Mouse (Mus musculus) heart, embryonic 16.5 days (tissue): ENCODE measurements at regions not wholly inside any gene's neighbourhood (a gene's known extent, or its start where the extent isn't known, plus 50 kb on each side); places are given as distances from the start of the nearest gene placed in this dataset.

Experiments
- ATAC-seq: fragments of 200-750 bp; cut with Nextera tagmentation; replicated peaks from 2 replicates; pipeline ENCODE4 v1.8.0; 2017; ENCODE audit warnings: moderate number of reproducible peaks; ENCODE audit not compliant: insufficient read depth, low FRiP score; ENCODE audit errors: extremely low read depth
- H3K27ac ChIP-seq: fragments of 300-500 bp; sonication (generic); 2 replicates; pipeline ENCODE4 v1.5.1; 2014; ENCODE audit warnings: mild to moderate bottlenecking, low read length, control low read depth, moderate library complexity
- H3K27me3 ChIP-seq: fragments of 300-500 bp; sonication (generic); 2 replicates; pipeline ENCODE4 v1.6.1; 2014; ENCODE audit warnings: low read length, mixed read lengths; ENCODE audit not compliant: control insufficient read depth, insufficient read depth
- H3K36me3 ChIP-seq: fragments of 300-500 bp; sonication (generic); 2 replicates; pipeline ENCODE4 v1.6.1; 2014; ENCODE audit not compliant: control insufficient read depth, insufficient read depth
- H3K4me1 ChIP-seq: fragments of 300-500 bp; sonication (generic); 2 replicates; pipeline ENCODE4 v1.6.1; 2014; ENCODE audit warnings: low read length, mixed read lengths; ENCODE audit not compliant: control insufficient read depth, insufficient read depth
- H3K4me2 ChIP-seq: fragments of 300-500 bp; sonication (generic); 2 replicates; pipeline ENCODE4 v1.6.1; 2014; ENCODE audit warnings: low read depth, mild to moderate bottlenecking, control low read depth, low read length
- H3K4me3 ChIP-seq: fragments of 300-500 bp; sonication (generic); 2 replicates; pipeline ENCODE4 v1.5.1; 2014; ENCODE audit warnings: mild to moderate bottlenecking, control low read depth, low read length
- H3K9ac ChIP-seq: fragments of 300-500 bp; sonication (generic); 2 replicates; pipeline ENCODE4 v1.6.1; 2014; ENCODE audit warnings: low read length, control low read depth
- H3K9me3 ChIP-seq: fragments of 300-500 bp; sonication (generic); replicated peaks from 2 replicates; pipeline ENCODE4 v1.6.1; 2016; ENCODE audit warnings: low read length; ENCODE audit not compliant: control insufficient read depth
- WGBS: fragments of 180-500 bp; shearing (Covaris S2); extraction: QIAGEN DNeasy Blood & Tissue Kit; methylation state at CpG from one replicate; pipeline ENCODE4 v1.1.7; 2014; 5-methylcytosine and 5-hydroxymethylcytosine counted together

DNA sequence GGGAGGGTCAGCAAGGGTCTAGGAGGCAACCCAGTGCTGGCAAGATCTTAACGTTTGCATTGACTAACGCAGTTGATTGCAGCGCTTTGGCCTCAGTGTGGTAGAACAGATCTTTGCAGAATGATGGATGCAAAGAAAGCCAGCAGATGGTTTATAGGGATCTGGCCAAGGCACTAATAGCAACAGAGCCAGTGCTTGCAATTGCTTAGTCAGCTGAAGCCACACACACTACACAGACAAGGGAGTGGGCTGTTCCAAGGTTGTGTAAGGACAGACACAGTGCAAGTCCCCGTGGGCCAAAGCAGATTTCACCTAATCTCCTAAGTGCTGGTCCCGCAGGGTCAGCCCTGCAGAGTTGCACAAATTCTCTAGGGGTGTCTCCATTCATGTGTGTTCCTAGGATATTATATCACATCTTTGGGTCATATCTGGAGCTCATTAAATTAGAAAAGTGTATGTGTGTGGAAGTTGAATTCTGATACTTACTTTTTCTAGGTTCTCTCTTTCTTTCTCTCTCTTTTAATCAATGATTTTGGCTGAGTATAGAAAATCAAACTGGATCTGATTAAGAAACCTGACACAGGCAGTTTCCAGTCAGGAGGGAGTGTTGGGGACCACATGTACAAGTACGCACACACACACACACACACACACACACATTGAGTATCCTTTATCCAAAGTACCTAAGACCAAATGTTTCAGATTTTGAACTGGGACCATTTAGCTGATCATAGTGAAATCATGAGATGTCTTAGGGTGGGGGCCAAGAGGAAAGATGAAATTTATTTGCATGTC is 68.5 kb upstream of the Mboat1 start:
- Histone ChIP-seq H3K27ac (no peak overlapping the region), H3K4me1 (no peaks in the 10 kb centered on the region), H3K9ac (no peak overlapping the region), H3K4me2 (no peak overlapping the region), H3K9me3 (no peaks in the 10 kb centered on the region), H3K36me3 (no peaks in the 10 kb centered on the region), H3K27me3 (no peaks in the 10 kb centered on the region), H3K4me3 (no peak overlapping the region)
- 75% methylated on average over 6 of the region's 6 CpGs for WGBS
- no peak for ATAC-seq

DNA sequence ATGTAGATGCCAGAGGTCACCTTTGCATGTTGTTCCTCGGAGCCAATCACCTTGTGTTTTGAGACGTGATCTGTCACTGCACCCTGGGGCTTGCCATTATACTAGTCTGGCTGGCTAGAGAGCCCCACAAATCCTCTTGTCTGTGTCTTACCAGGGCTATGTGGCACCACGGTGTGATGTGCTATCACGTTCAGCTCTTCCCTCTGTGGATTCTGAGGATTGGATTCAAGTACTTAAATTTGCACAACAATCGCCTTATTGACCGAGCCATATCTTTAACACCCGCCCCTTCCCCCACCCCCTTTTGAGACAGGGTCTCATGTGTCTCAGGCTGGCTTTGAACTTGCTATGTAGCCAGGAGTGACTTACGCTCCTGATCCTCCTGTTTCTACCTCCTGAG is 70.8 kb upstream of the Mboat1 start:
- Histone ChIP-seq H3K4me3 (no peak overlapping the region), H3K4me1 (no peaks in the 10 kb centered on the region), H3K27me3 (no peaks in the 10 kb centered on the region), H3K36me3 (no peaks in the 10 kb centered on the region), H3K9me3 (no peaks in the 10 kb centered on the region), H3K4me2 (no peak overlapping the region), H3K27ac (no peak overlapping the region), H3K9ac (no peak overlapping the region)
- no peak for ATAC-seq
- WGBS, result 57% methylated on average over 8 of the region's 8 CpGs

DNA sequence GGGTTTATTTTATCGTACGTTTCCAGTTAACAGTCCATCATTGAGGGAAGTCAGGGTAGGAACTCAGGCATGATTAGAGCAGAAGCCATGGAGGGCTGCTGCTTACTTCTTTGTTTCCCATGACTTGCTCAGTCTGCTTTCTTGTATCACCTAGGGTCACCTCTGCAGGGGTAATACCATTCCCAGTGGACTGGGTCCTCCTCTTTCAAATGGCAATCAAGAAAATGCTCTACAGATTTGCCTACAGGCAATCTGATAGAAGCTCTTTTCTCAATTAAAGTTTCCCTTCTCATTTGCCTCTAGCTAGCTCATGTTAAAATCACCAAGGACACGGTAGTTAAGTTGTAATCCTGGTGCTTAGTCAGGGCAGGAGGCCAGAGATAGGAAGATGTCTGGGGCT is 72.5 kb upstream of the Mboat1 start:
- Histone ChIP-seq H3K36me3 (no peaks in the 10 kb centered on the region), H3K9me3 (no peaks in the 10 kb centered on the region), H3K4me1 (no peaks in the 10 kb centered on the region), H3K4me2 (no peak overlapping the region), H3K4me3 (no peak overlapping the region), H3K27me3 (no peaks in the 10 kb centered on the region), H3K27ac (no peak overlapping the region), H3K9ac (no peak overlapping the region)
- 74% methylated on average over 3 of the region's 3 CpGs for WGBS
- no peak for ATAC-seq

DNA sequence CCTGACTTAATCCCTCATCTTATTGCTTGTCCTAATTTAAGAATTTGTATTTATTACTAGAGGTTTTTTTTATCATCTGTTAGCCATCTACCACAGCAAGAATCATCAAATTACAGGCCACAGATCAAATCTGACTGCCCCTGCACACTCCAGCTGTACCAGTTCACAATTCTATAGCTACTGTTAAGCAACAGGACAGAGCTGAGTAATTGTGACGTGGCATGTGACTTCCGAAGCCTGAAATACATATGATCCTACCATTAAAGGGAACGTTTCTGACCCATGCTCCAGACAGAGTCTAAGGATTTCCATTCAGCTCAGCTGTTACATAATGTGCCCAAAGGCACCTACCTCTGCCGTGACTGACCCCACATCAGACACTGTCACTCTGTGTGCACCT is 74.0 kb upstream of the Mboat1 start:
- H3K4me1 ChIP-seq, result no peaks in the 10 kb centered on the region
- no peak for ATAC-seq
- WGBS, result 76% methylated on average over 4 of the region's 4 CpGs

DNA sequence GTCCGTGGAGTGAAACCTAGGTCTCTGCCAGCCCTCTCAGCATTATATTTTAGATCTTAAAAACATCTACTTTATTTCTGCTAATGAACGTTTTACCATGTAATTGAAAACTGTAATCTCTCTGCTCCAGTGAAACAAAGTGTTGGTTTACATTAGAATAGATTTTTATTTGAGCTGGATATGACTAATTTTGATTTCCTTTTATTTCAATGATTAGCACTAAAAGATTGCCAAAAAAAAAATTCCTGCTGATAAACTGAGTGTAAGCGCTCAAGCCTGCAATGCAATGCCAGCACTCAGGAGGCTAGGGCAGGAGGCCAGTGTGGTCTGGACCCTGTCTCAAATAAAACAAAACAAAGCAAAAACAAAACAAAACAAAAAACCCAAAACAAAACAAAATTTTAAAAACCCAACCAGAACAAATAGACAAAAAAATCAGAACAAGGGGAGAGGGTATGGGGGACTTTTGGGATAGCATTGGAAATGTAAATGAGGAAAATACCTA is 69.3 kb upstream of the E2f3 start:
- WGBS, result 78% methylated on average over 3 of the region's 3 CpGs

More for the DNA sequence above, 74.0 kb upstream of the Mboat1 start:
- H3K9me3 ChIP-seq, result no peaks in the 10 kb centered on the region
- no peak overlapping the region for H3K9ac ChIP-seq
- H3K36me3 ChIP-seq, result no peaks in the 10 kb centered on the region
- H3K4me2 ChIP-seq, result no peak overlapping the region
- no peaks in the 10 kb centered on the region for H3K27me3 ChIP-seq
- H3K27ac ChIP-seq, result no peak overlapping the region
- no peak overlapping the region for H3K4me3 ChIP-seq

DNA sequence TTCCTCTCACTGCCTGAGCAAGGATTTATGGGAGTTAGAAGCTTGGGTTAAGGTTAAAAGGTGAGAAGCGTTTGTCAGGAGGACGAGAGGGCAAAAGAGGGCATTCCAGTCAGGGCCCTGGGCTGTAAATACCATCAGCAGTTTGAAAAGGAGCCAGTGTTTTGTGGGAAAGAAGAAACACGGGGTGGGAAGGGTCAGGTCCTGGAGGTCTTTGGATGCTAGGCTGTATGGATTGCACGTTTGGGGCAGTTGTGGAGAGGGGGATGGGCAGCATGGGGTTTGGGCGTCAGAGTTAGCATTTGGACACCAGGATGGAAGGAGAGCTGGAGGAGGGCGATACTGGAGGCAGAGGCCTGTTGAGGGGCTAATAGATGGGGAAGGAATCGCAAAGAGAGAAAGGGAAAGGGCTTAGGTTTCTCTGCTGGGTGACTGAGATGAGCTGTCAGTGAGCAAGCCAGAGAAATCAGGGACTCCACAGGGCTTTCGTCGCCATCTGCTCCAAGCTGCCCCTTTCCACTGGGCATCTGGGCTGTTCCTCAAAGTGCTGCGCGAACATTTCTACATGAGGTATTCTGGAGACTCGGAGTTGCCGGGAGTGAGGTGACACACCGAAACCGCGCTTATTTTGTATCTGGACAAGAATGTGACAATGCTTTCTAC is 66.2 kb upstream of the E2f3 start:
- Histone ChIP-seq H3K4me2 (no peak overlapping the region), H3K4me1 (no peaks in the 10 kb centered on the region), H3K9me3 (no peaks in the 10 kb centered on the region), H3K27ac (no peak overlapping the region), H3K36me3 (no peaks in the 10 kb centered on the region), H3K9ac (no peak overlapping the region), H3K4me3 (no peak overlapping the region), H3K27me3 (no peaks in the 10 kb centered on the region)
- no peak for ATAC-seq
- 56% methylated on average over 16 of the region's 16 CpGs for WGBS

More for the DNA sequence above, 69.3 kb upstream of the E2f3 start:
- no peak overlapping the region for H3K27ac ChIP-seq
- no peaks in the 10 kb centered on the region for H3K4me1 ChIP-seq
- H3K9ac ChIP-seq, result no peak overlapping the region
- H3K9me3 ChIP-seq, result no peaks in the 10 kb centered on the region
- no peak overlapping the region for H3K4me3 ChIP-seq
- H3K4me2 ChIP-seq, result no peak overlapping the region
- H3K27me3 ChIP-seq, result no peaks in the 10 kb centered on the region
- no peaks in the 10 kb centered on the region for H3K36me3 ChIP-seq
- no peak for ATAC-seq

DNA sequence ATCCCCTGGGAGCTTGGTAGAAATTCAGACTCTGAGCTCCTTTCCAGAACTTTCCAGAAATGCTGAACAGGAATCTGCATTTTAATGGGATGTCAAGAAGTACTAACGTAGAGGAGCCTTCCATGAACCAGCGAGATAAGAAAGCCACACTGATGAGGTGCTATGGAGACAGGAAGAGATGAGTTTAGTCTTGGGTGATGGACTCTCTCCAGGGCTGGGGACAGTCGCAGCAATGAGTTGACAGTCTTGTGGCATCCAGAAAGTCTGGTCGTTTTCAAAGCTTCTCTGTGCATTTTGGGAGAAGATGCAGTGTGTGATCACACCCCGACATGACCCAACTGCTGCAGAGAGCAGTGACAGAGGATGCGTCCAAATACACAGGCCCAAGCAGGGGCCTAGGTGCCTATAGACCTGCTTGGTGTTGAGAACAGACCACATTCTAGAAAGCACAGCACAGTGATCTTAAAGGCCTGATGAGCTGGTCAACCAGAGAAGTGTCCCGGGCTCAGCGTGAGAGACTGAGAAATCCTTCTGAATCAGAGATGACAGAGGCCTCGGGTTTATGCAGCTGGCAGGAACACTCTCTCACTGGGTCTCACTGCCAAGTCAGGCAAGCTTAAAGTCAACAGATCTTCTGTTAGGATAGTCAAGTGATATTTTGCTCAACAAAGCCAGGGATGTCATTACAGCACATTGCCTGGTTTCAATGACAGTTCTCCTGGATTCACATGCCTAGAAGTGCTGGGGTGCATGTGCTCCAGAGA is 65.1 kb upstream of the E2f3 start:
- ATAC-seq, result no peak
- Histone ChIP-seq H3K4me3 (no peak overlapping the region), H3K27ac (no peak overlapping the region), H3K4me1 (no peaks in the 10 kb centered on the region), H3K9ac (no peak overlapping the region), H3K36me3 (no peaks in the 10 kb centered on the region), H3K4me2 (no peak overlapping the region), H3K27me3 (no peaks in the 10 kb centered on the region), H3K9me3 (no peaks in the 10 kb centered on the region)
- WGBS, result 72% methylated on average over 9 of the region's 9 CpGs

DNA sequence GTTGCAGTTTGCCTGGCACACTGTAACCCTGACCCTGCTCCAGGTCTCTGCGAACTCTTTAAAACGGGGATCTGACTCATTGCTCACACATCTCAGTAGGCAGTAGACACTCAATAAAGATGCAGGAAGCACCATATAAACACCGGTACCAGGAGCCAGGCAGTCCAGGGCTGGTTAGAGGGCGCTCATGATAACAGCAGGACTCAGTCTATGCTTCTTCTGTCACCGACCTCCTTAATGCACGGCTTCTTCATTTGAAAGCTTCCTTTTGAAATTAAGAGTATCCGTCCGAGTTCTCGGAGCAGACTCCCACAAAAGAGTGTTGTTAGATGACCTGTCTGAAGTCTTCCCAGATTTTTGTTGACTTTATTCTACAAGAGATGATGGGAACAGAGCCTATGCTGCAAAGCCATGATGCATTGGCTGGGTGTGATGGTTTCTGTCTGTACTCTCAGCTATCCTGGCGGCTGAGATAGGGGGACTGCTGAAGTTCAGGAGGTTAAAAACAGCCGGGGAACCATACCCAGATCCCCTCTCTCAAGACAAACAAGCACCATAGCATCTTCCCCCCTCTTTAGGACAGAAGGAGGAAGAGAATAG is 62.5 kb upstream of the E2f3 start:
- H3K4me1 ChIP-seq, result no peaks in the 10 kb centered on the region
- H3K9ac ChIP-seq, result no peak overlapping the region
- H3K4me3 ChIP-seq, result no peak overlapping the region
- H3K27me3 ChIP-seq, result no peaks in the 10 kb centered on the region
- no peaks in the 10 kb centered on the region for H3K36me3 ChIP-seq
- ATAC-seq, result no peak
- H3K4me2 ChIP-seq, result no peak overlapping the region
- 52% methylated on average over 11 of the region's 11 CpGs for WGBS
- no peak overlapping the region for H3K27ac ChIP-seq
- H3K9me3 ChIP-seq, result no peaks in the 10 kb centered on the region
